Mouse (Mus musculus) embryonic stem cell, embryonic (primary cell): ENCODE measurements at regions not wholly inside any gene's neighbourhood (a gene's known extent, or its start where the extent isn't known, plus 50 kb on each side); places are given as distances from the start of the nearest gene placed in this dataset.
"Not testable (repeated sequence)": the region's sequence is repeated elsewhere in the genome, so short reads cannot be mapped to it uniquely, and the experiment has no call there.

Experiments
- CTCF ChIA-PET, 4 experiments: fragments of 300-600 bp in 2 of 4; fragments of 350-600 bp in 2 of 4; sonication (Branson Sonifier 250); formaldehyde crosslinking; loops; one replicate each; lab custom pipeline; 2022; ENCODE audit warnings: inconsistent platforms in 2 of 4; lab: Charles Lee
- POLR2A ChIA-PET, 4 experiments: fragments of 300-600 bp in 2 of 4; fragments of 350-600 bp in 2 of 4; sonication (Branson Sonifier 250); formaldehyde crosslinking; loops; one replicate each; lab custom pipeline; 2022; ENCODE audit warnings: antibody characterized with exemption in 4 of 4, inconsistent platforms in 1 of 4; lab: Charles Lee

DNA sequence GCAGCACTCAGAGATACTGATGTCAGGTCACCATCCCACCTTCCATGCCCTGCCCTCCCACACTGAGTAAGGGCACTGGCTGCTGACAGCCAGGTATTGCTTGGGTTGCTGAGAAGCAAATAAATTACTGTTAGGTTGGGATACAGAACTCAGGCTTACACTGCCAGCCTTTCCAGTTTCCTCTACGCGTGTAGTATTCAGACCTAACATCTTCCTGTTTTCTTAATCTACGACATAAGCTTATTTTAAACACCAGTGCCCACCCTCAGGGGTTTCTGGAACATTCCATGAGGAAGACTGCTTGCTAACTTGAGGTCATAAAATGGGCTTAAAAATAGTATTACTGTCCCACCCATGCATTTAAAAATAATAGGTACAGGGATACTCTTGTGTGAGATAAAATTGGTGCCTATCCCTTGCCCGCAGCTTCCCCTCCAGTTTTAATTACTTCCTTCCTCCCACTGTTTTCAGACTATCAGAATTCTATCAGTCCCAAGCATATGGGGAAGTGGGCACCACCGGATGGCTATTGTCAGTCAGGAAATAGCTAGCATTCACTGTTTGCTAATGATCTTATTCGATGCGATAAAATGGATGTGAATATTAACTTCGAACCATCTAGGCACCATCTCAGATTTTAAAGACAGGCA lies 116.0 kb upstream of the Gap43 start:
- ChIA-PET CTCF (no interaction called here), POLR2A (interaction anchor here in 1 of 4 experiments (0.6 kb wide), 1 partner anchor 1109 kb away, joined by 3 read pairs; no protein-coding TSS in a partner anchor)

DNA sequence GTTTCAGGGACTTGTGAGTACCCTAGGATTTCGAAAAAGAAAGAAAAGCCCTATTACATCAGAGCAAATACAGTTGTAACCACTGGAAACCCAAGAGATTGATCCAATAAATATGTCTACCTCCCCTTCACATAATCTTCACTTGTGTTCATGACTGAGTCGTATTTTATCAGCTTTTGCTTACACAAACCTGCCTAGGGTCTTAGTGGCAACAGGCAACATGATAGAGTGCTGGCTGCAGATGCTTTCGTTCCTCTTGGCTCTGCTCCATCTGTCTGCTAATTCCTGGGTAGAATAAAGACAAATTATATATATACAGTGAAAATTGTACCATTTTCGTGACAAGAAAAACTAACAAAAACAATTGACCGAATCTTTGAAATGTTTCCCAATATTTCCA lies 112.9 kb upstream of the Gap43 start:
- ChIA-PET CTCF (interaction anchor here in 1 of 4 experiments (0.6 kb wide), 1 partner anchor 939 kb away, joined by 3 read pairs; no protein-coding TSS in a partner anchor), POLR2A (interaction anchor here in 1 of 4 experiments (1.2 kb wide), 1 partner anchor 13 kb away, joined by 3 read pairs; no protein-coding TSS in a partner anchor)

DNA sequence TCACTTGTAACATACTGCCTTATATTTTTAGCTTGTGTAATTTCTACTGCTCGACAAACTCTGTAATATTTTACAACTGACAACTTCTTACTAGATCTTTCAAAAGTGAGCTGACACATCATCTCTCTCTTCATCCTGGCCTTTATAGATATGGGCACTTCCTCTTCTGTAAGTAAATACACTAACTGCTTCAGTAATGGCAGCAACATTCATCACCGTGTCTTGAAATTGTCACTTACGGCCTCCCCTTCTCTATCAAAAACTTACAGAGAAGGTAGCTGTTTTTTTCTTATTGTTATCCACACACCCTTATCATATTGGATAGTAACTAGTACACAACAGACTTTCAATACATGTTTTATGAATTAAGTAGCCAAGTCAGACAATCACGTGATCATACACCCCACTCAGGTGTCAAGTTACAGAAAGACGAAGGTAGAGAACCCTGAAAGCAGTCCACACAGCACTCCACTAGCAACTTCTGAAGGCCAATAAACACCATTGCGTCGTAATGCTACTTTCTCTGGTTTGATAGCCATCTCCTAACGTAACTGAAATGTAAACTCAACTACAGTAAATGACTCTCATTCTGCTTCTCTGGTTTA lies 109.5 kb upstream of the Gap43 start:
- POLR2A ChIA-PET, result no interaction called here
- CTCF ChIA-PET, result no interaction called here

DNA sequence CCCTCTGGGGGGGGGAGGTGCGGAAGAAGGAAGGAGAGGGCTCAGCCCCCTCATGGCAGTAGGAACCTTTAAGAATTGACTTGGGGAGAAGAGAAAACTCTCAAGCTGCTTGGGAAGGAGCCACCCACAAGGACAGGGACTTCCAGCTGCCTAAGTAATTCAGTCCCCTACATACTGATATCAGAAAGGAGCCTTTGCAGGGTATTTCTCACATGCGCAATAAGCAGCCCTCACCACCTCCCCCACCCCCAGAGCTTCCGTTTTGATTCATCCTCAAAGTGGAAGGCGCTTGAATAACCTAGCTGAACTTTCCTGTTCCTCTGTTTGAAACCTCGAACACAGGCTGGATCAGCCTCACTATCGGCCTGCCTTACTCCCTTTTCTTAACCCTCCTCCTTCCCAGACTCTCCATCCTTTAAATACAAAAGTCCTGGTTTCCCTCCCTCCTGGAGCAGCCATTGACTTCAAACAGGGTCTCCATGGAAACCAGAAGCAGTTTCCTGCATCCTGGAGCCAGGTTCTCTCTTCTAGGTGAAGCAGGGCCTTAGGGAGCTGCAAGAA lies 104.5 kb upstream of the Gap43 start:
- ChIA-PET POLR2A (no interaction called here), CTCF (no interaction called here)

DNA sequence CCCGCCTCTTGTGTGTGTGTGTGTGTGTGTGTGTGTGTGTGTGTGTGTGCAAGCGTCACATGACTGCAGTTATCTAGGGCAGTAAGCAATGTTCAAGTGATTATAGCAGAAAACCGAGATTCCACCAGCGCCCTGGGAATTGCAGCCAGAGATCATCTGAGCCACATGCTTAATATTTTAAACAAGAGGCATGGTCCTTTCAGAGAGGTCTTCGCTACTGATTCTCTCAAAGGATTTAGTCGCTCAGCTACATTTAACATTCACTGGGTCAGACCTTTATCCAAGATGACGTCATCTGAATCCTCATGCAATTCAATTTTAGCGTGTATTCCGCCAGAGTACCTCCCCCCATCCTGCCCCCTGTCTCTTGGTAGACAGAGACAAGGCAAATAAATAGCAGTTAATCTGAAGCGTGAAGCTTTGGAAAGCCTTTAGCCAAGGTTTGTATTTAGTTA lies 104.0 kb upstream of the Gap43 start:
- ChIA-PET POLR2A (interaction anchor here in 2 of 4 experiments (0.7 to 1.0 kb wide), 2 partner anchors 9 to 434 kb away, joined by 3 read pairs; no protein-coding TSS in a partner anchor), CTCF (no interaction called here)

DNA sequence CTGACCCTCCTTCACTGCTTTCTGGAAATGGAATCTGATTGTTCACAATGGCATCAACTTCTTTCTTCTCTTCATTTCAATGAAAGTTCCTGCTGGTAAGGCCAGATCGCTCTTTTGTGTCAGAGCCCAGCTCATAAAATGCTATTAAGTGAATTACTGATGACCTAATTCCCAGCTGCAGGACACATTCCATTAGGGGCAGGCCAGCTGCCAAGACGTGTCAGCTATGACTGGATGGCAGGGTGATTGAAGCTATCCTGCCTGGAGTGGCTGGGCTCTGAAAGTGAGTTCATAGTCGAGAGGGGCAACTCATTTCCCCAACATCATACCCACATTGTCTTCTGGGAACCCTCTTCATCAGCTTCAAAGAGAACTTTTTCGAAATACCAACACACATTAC lies 100.4 kb upstream of the Gap43 start:
- ChIA-PET CTCF (interaction anchor here in 3 of 4 experiments (0.6 to 1.0 kb wide), 3 partner anchors 33 to 268 kb away, joined by 3 read pairs; no protein-coding TSS in a partner anchor), POLR2A (interaction anchor here in 1 of 4 experiments (0.6 to 0.7 kb wide), 2 partner anchors 186 to 233 kb away, joined by 3 to 4 read pairs; no protein-coding TSS in a partner anchor)

DNA sequence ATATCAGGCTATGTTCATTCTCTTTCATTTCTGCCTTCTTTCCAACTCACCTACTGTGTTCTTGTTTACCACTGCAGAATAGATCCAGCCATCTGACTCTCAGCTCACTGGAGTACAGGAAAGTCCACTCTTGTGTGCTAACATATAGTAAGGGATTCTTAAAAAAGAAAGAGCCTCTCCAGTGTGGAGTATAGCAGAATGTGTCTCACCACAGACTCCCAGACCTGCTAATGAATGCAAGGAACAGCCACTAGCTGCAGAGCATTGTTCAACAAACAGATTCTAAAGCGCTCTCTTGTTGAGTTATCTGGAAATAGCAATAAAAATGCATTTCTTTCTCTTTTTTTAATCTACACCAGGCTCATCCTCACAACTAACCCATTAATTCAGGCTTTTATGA lies 91.1 kb upstream of the Gap43 start:
- CTCF ChIA-PET, result no interaction called here
- POLR2A ChIA-PET, result no interaction called here

DNA sequence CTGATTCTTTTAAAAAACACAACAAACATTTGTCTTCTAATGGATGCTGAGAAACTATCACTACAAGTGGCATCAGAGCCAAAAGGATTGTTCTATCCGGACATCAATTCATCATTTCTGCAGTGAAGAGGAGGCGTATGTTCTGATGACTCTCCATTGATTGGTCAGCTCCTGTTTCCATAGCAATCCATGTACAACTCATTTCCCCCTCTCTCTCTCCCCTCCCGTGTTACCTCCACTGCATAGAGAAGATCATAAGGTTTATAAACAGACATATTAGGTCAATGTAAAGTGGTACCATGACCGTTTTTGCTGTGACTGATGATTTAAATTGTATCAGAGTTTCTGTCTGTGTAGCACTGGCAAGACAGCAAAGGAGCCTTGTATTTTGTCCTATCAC lies 76.2 kb upstream of the Gap43 start:
- POLR2A ChIA-PET, result no interaction called here
- CTCF ChIA-PET, result no interaction called here

DNA sequence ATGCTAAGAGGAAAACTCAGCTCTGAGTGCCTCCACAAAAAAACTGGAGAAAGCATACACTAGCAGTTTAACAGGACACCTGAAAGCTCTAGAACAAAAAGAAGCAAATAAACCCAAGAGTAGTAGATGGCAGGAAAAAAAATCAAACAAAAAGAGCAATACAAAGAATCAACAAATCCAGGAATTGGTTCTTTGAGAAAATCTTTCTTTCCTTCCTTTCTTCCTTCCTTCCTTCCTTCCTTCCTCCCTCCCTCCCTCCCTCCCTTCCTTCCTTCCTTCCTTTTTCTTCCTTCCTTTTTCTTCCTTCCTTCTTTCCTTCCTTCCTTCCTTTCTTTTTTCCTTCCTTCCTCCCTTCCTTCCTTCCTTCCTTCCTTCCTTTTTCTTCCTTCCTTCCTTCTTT lies 71.6 kb upstream of the Gap43 start:
- CTCF ChIA-PET, POLR2A ChIA-PET: not testable (repeated sequence)

DNA sequence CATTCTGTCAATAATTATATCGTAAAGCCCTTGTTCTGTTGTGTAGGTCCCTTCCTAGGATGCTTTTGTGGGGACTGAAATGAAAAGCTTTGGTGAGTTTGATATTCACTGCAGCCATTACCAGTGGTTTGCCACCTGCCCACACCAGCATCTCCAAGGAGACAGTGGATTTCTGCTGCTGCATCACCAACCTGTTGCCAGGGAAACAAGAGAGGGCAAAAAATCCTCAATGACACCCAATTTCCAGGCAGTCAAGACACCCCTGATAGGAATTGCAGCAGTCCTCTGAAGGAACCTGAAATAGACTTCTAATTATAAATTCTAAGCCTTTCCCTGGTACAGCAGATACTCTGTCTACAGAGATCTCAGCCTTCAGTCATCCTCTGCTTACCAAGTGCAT lies 56.1 kb upstream of the Gap43 start:
- CTCF ChIA-PET, result no interaction called here

More for the DNA sequence above, 56.1 kb upstream of the Gap43 start:
- POLR2A ChIA-PET, result no interaction called here
